Mouse (Mus musculus) stomach, embryonic 15.5 days (tissue): ENCODE measurements at regions not wholly inside any gene's neighbourhood (a gene's known extent, or its start where the extent isn't known, plus 50 kb on each side); places are given as distances from the start of the nearest gene placed in this dataset.
"Not testable (repeated sequence)": the region's sequence is repeated elsewhere in the genome, so short reads cannot be mapped to it uniquely, and the experiment has no call there.

Source experiments
- ATAC-seq: fragments of 200-750 bp; cut with Nextera tagmentation; 2 replicates; pipeline ENCODE4 v1.8.0; 2017; ENCODE audit warnings: low read depth, moderate number of reproducible peaks, moderate TSS enrichment; ENCODE audit not compliant: insufficient read depth, low FRiP score
- H3K27ac ChIP-seq: fragments of 300-500 bp; sonication (generic); 2 replicates; pipeline ENCODE4 v1.5.1; 2015; ENCODE audit warnings: mild to moderate bottlenecking, inconsistent platforms
- H3K27me3 ChIP-seq: fragments of 300-500 bp; sonication (generic); replicated peaks from 2 replicates; pipeline ENCODE4 v1.6.1; 2015; ENCODE audit warnings: inconsistent platforms
- H3K36me3 ChIP-seq: fragments of 300-500 bp; sonication (generic); 2 replicates; pipeline ENCODE4 v1.6.1; 2015; ENCODE audit warnings: inconsistent platforms
- H3K4me1 ChIP-seq: fragments of 300-500 bp; sonication (generic); 2 replicates; pipeline ENCODE4 v1.6.1; 2015; ENCODE audit warnings: inconsistent platforms
- H3K4me2 ChIP-seq: fragments of 300-500 bp; sonication (generic); 2 replicates; pipeline ENCODE4 v1.6.1; 2015; ENCODE audit warnings: mild to moderate bottlenecking, inconsistent platforms
- H3K4me3 ChIP-seq: fragments of 300-500 bp; sonication (generic); replicated peaks from 2 replicates; pipeline ENCODE4 v1.5.1; 2015; ENCODE audit warnings: inconsistent platforms
- H3K9ac ChIP-seq: fragments of 300-500 bp; sonication (generic); 2 replicates; pipeline ENCODE4 v1.6.1; 2015; ENCODE audit warnings: inconsistent platforms
- H3K9me3 ChIP-seq: fragments of 300-500 bp; sonication (generic); 2 replicates; pipeline ENCODE4 v1.6.1; 2016; ENCODE audit warnings: inconsistent platforms
- WGBS: fragments of 180-500 bp; shearing (Covaris S2); methylation state at CpG from one replicate; pipeline ENCODE4 v1.1.7; 2015; 5-methylcytosine and 5-hydroxymethylcytosine counted together

- Histone ChIP-seq H3K9ac (0 out of 2 replicates have a peak overlapping the region, but pooled peaks have one; percentile 22), H3K4me3 (peak overlapping the region; percentile 19; the same call in 1 of the 2 replicates), H3K9me3 (no peaks in the 10 kb centered on the region), H3K27ac (peak overlapping the region; percentile 96), H3K36me3 (no peaks in the 10 kb centered on the region), H3K4me1 (peaks cover 27% of the 10 kb centered on the region), H3K27me3 (0 out of 2 replicates have a peak, but pooled peaks cover 4% of the 10 kb centered on the region), H3K4me2 (peak overlapping the region; percentile 47)
- WGBS = 2% methylated on average over 18 of the region's 19 CpGs
- ATAC-seq = peak; percentile 75
These were observed 53.2 kb upstream of the Col1a1 start for GRCm38 (mm10) chr11:94882687-94883383.

GRCm38 (mm10) chr11:94881982-94882686 lies 53.9 kb upstream of the Col1a1 start:
- H3K27ac ChIP-seq = peak overlapping the region; percentile 96
- H3K27me3 ChIP-seq = 0 out of 2 replicates have a peak, but pooled peaks cover 4% of the 10 kb centered on the region
- peak; percentile 85 for ATAC-seq
- 13% methylated on average over 8 of the region's 9 CpGs for WGBS
- H3K9me3 ChIP-seq = no peaks in the 10 kb centered on the region
- H3K4me2 ChIP-seq = peak overlapping the region; percentile 47
- H3K36me3 ChIP-seq = no peaks in the 10 kb centered on the region
- H3K9ac ChIP-seq = 0 out of 2 replicates have a peak overlapping the region, but pooled peaks have one; percentile 35
- H3K4me1 ChIP-seq = peaks cover 30% of the 10 kb centered on the region
- H3K4me3 ChIP-seq = peak overlapping the region; percentile 23

GRCm38 (mm10) chr11:94880896-94881840 lies 54.9 kb upstream of the Col1a1 start:
- Histone ChIP-seq H3K9me3 (no peaks in the 10 kb centered on the region), H3K4me2 (peak overlapping the region; percentile 47), H3K4me1 (peaks cover 30% of the 10 kb centered on the region), H3K27ac (peak overlapping the region; percentile 96), H3K9ac (peak overlapping the region; percentile 35; the same call in 1 of the 2 replicates), H3K4me3 (peak overlapping the region; percentile 23), H3K27me3 (0 out of 2 replicates have a peak, but pooled peaks cover 4% of the 10 kb centered on the region), H3K36me3 (no peaks in the 10 kb centered on the region)
- no peak for ATAC-seq
- 5% methylated on average over 26 of the region's 27 CpGs for WGBS

- Histone ChIP-seq H3K36me3 (no peaks in the 10 kb centered on the region), H3K27me3 (no peaks in the 10 kb centered on the region), H3K4me2 (no peak overlapping the region), H3K9me3 (no peaks in the 10 kb centered on the region), H3K27ac (no peak overlapping the region), H3K9ac (no peak overlapping the region), H3K4me3 (no peak overlapping the region), H3K4me1 (peaks cover 41% of the 10 kb centered on the region)
- 4% methylated on average over 1 of the region's 1 CpGs for WGBS
- ATAC-seq = no peak
These were observed 59.3 kb upstream of the Col1a1 start for GRCm38 (mm10) chr11:94876707-94877106.

GRCm38 (mm10) chr11:94875026-94875425 lies 61.0 kb upstream of the Col1a1 start:
- H3K27me3 ChIP-seq = no peaks in the 10 kb centered on the region
- 57% methylated on average over 7 of the region's 7 CpGs for WGBS
- H3K9ac ChIP-seq = no peak overlapping the region
- H3K27ac ChIP-seq = peak overlapping the region; percentile 95
- H3K4me2 ChIP-seq = no peak overlapping the region
- H3K4me3 ChIP-seq = no peak overlapping the region
- no peaks in the 10 kb centered on the region for H3K36me3 ChIP-seq
- peaks cover 30% of the 10 kb centered on the region for H3K4me1 ChIP-seq
- H3K9me3 ChIP-seq = no peaks in the 10 kb centered on the region
- no peak for ATAC-seq

GRCm38 (mm10) chr11:94874155-94874561 lies 61.9 kb upstream of the Col1a1 start:
- no peaks in the 10 kb centered on the region for H3K9me3 ChIP-seq
- peak overlapping the region; percentile 26 for H3K4me3 ChIP-seq
- H3K27me3 ChIP-seq = no peaks in the 10 kb centered on the region
- H3K4me2 ChIP-seq = peak overlapping the region; percentile 44
- 9% methylated on average over 6 of the region's 7 CpGs for WGBS
- peak; percentile 44 for ATAC-seq
- peak overlapping the region; percentile 0; the same call in 1 of the 2 replicates for H3K9ac ChIP-seq
- H3K4me1 ChIP-seq = peaks cover 30% of the 10 kb centered on the region
- H3K27ac ChIP-seq = peak overlapping the region; percentile 95
- no peaks in the 10 kb centered on the region for H3K36me3 ChIP-seq

- H3K9ac ChIP-seq = peak overlapping the region; percentile 0; the same call in 1 of the 2 replicates
- peak overlapping the region; percentile 26 for H3K4me3 ChIP-seq
- peak overlapping the region; percentile 44 for H3K4me2 ChIP-seq
- peak; percentile 27 for ATAC-seq
- no peaks in the 10 kb centered on the region for H3K9me3 ChIP-seq
- H3K27ac ChIP-seq = peak overlapping the region; percentile 95
- H3K36me3 ChIP-seq = no peaks in the 10 kb centered on the region
- peaks cover 30% of the 10 kb centered on the region for H3K4me1 ChIP-seq
- 3% methylated on average over 7 of the region's 7 CpGs for WGBS
- no peaks in the 10 kb centered on the region for H3K27me3 ChIP-seq
These were observed 62.3 kb upstream of the Col1a1 start for GRCm38 (mm10) chr11:94873693-94874092.

- under 1% methylated on average over 19 of the region's 19 CpGs for WGBS
- H3K4me3 ChIP-seq = peak overlapping the region; percentile 26; the same call in 1 of the 2 replicates
- H3K9me3 ChIP-seq = no peaks in the 10 kb centered on the region
- no peaks in the 10 kb centered on the region for H3K27me3 ChIP-seq
- peak; percentile 75 for ATAC-seq
- peak overlapping the region; percentile 95 for H3K27ac ChIP-seq
- H3K9ac ChIP-seq = no peak overlapping the region
- H3K4me2 ChIP-seq = peak overlapping the region; percentile 44
- peaks cover 28% of the 10 kb centered on the region for H3K4me1 ChIP-seq
- H3K36me3 ChIP-seq = no peaks in the 10 kb centered on the region
These were observed 63.1 kb upstream of the Col1a1 start for GRCm38 (mm10) chr11:94872921-94873320.

- H3K4me1 ChIP-seq = peaks cover 23% of the 10 kb centered on the region
- no peak for ATAC-seq
- H3K9ac ChIP-seq = no peak overlapping the region
- H3K27ac ChIP-seq = no peak overlapping the region
- H3K4me2 ChIP-seq = peak overlapping the region; percentile 36
- no peak overlapping the region for H3K4me3 ChIP-seq
- H3K9me3 ChIP-seq = no peaks in the 10 kb centered on the region
- H3K36me3 ChIP-seq = no peaks in the 10 kb centered on the region
- 0% methylated on average over 1 of the region's 1 CpGs for WGBS
- H3K27me3 ChIP-seq = no peaks in the 10 kb centered on the region
These were observed 65.7 kb upstream of the Col1a1 start for GRCm38 (mm10) chr11:94870341-94870740.

- ATAC-seq = peak; percentile 24; the same call in 1 of the 2 replicates
- H3K9me3 ChIP-seq, H3K4me3 ChIP-seq, H3K27ac ChIP-seq, H3K36me3 ChIP-seq, H3K9ac ChIP-seq, H3K27me3 ChIP-seq: not testable (repeated sequence)
- Histone ChIP-seq H3K4me2 (peak overlapping the region; percentile 36), H3K4me1 (peaks cover 19% of the 10 kb centered on the region)
- WGBS = 15% methylated on average over 4 of the region's 4 CpGs
These were observed 66.2 kb upstream of the Col1a1 start for GRCm38 (mm10) chr11:94869866-94870265.
